Mouse (Mus musculus): Measurements from ENCODE around the gene Adal.

- TF ChIP-seq CTCF (IDR thresholded peaks at IDR 0.05) = no peak
- TF ChIP-seq EP300 (IDR thresholded peaks at IDR 0.05) = no peak
Observed at GRCm38 (mm10) chr2:121169902-121170301, 29.7 kb downstream of the Adal start.
